Mouse (Mus musculus) midbrain, postnatal 0 days (tissue): ENCODE data around the gene Nme9. TPM values are rescaled to one million over a fixed set of nuclear protein-coding genes. Genes with fewer than 3 reads are reported as not detected.

Experiments used
- ATAC-seq: fragments of 200-750 bp; cut with Nextera tagmentation; 2 replicates; pipeline ENCODE4 v1.8.0; 2017; ENCODE audit warnings: moderate number of reproducible peaks, mild to moderate bottlenecking, moderate TSS enrichment, moderate library complexity; ENCODE audit not compliant: low FRiP score
- DNase-seq: peaks from one replicate; pipeline ENCODE4 v3.0.0-alpha.2; 2015; ENCODE audit warnings: low spot score
- H3K27ac ChIP-seq: fragments of 300-500 bp; sonication (generic); 2 replicates; pipeline ENCODE4 v1.5.1; 2014; ENCODE audit warnings: low read depth, mild to moderate bottlenecking, low read length, mixed read lengths
- H3K27me3 ChIP-seq: fragments of 300-500 bp; sonication (generic); 2 replicates; pipeline ENCODE4 v1.6.1; 2014; ENCODE audit warnings: low read length, control low read depth, mixed read lengths; ENCODE audit not compliant: insufficient read depth
- H3K36me3 ChIP-seq: fragments of 300-500 bp; sonication (generic); 2 replicates; pipeline ENCODE4 v1.6.1; 2014; ENCODE audit warnings: low read length, control low read depth, mixed read lengths; ENCODE audit not compliant: insufficient read depth
- H3K4me1 ChIP-seq: fragments of 300-500 bp; sonication (generic); 2 replicates; pipeline ENCODE4 v1.6.1; 2014; ENCODE audit warnings: mild to moderate bottlenecking, control low read depth, antibody characterized with exemption, low read length, mixed read lengths; ENCODE audit not compliant: insufficient read depth
- H3K4me2 ChIP-seq: fragments of 300-500 bp; sonication (generic); 2 replicates; pipeline ENCODE4 v1.6.1; 2014; ENCODE audit warnings: low read depth, mild to moderate bottlenecking, low read length, mixed read lengths; ENCODE audit not compliant: poor library complexity, severe bottlenecking
- H3K4me3 ChIP-seq: fragments of 300-500 bp; sonication (generic); 2 replicates; pipeline ENCODE4 v1.5.1; 2014; ENCODE audit warnings: low read depth, mild to moderate bottlenecking, low read length, moderate library complexity
- H3K9ac ChIP-seq: fragments of 300-500 bp; sonication (generic); replicated peaks from 2 replicates; pipeline ENCODE4 v1.6.1; 2014; ENCODE audit warnings: mild to moderate bottlenecking, low read length, moderate library complexity, mixed read lengths; ENCODE audit not compliant: poor library complexity, severe bottlenecking
- H3K9me3 ChIP-seq: fragments of 300-500 bp; sonication (generic); 2 replicates; pipeline ENCODE4 v1.6.1; 2016; ENCODE audit warnings: low read length, control low read depth
- CTCF ChIP-seq: IDR thresholded peaks from 2 replicates; pipeline ENCODE4 v1.5.1; 2016; ENCODE audit warnings: antibody characterized with exemption, mild to moderate bottlenecking
- WGBS: fragments of 180-500 bp; shearing (Covaris S2); extraction: QIAGEN DNeasy Blood & Tissue Kit; methylation state at CpG from one replicate; pipeline ENCODE4 v1.1.7; 2014; 5-methylcytosine and 5-hydroxymethylcytosine counted together
- polyA plus RNA-seq: library from polyadenylated mRNA; unstranded; fragments of >200 nt; fragmentation: Nextera tagmentation; extraction: Ambion mirVana; gene quantifications from 2 replicates; pipeline ENCODE4 v1.2.1, GENCODE M21; 2015
- total RNA-seq: library from RNA; depleted of rRNA; stranded (reverse); fragments of >200 nt; gene quantifications from 2 replicates; pipeline ENCODE4 v1.2.3, GENCODE M21; 2014

Nme9 gene
- total and polyA plus RNA-seq, 2 experiments from 2014 or later = 0.72 to 1.2 TPM

DNA sequence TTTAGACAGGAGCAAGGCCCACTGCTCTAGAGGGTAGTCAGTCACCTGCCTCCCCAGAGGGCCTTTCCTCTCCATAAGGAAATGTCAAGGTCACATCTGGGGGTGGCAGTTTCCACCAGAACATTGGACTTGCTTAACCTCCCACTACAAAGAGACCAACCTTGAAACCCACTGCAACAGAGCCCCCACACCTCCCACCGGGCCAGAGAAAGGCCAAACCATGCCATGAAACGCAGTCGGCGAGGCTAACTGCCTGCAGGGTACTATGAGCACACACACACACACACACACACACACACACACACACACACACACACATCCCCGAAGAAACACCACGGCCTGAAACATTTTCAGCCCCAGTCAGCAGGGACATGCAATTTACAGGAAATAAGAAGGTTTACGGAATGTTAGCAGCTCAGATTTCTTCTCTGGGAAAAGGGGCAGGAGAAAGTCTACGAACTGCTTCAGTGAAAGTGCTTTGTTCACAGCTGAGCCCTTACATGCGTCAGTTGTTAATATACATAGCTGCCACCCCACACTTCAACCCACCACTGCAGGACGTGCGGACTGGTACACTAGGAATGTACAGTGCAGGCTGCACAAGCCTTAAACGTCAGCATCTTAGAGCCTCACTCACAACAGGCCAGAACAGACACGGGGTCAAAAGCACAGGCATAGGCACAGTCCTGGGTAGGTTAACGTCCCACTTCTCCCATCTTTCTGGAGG lies 16.2 kb upstream of the Nme9 start:
- ATAC-seq (peak; percentile 25; the same call in 1 of the 2 replicates), DNase-seq (no peak)
- Histone ChIP-seq H3K4me2 (peak overlapping the region; percentile 92), H3K4me3 (peak overlapping the region; percentile 87), H3K4me1 (peaks cover 25% of the 10 kb centered on the region; the same call in 1 of the 2 replicates), H3K27me3 (no peaks in the 10 kb centered on the region), H3K36me3 (no peaks in the 10 kb centered on the region), H3K9ac (peak overlapping the region; percentile 92), H3K27ac (peak overlapping the region; percentile 92), H3K9me3 (no peaks in the 10 kb centered on the region)
- TF ChIP-seq CTCF = no peak
- 12% methylated on average over 14 of the region's 14 CpGs for WGBS

DNA sequence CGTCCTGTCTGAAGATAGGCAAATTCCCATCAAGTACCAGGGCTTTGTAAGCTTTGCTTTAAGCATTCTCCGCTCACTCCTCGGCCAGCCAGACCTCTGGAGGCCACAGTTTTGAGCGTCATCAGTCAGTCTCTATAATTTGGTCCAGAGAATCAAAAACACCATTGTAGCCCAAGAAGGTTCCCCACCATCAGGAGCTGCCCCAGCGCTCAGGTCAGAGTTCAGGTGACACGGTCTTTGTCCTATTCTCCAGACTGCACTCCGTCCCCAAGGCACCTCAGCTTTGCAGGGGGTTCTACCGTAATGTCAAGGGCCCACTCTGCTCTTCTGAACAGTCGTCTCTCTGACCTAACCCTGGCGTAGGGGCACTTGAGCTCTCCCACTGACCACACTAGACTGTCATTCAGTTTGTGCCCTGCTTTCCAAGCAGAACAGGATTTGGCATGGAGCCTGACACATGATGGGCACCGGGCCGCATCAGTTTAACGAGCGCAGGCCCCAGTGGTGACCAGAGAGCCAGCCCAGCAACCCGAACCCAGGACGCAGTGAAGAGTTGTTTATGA lies 15.6 kb upstream of the Nme9 start:
- peak; percentile 76 for DNase-seq
- 8% methylated on average over 16 of the region's 16 CpGs for WGBS
- no peaks in the 10 kb centered on the region for H3K27me3 ChIP-seq
- TF ChIP-seq CTCF = no peak
- no peaks in the 10 kb centered on the region for H3K36me3 ChIP-seq
- H3K9me3 ChIP-seq = no peaks in the 10 kb centered on the region
- peak; percentile 58 for ATAC-seq
- peak overlapping the region; percentile 92 for H3K9ac ChIP-seq
- peak overlapping the region; percentile 87 for H3K4me3 ChIP-seq
- peak overlapping the region; percentile 92 for H3K4me2 ChIP-seq
- peak overlapping the region; percentile 92 for H3K27ac ChIP-seq
- H3K4me1 ChIP-seq = peaks cover 25% of the 10 kb centered on the region; the same call in 1 of the 2 replicates

GRCm38 (mm10) chr9:99436182-99437030 lies 14.9 kb upstream of the Nme9 start:
- peak overlapping the region; percentile 92 for H3K4me2 ChIP-seq
- H3K36me3 ChIP-seq = no peaks in the 10 kb centered on the region
- no peak for TF ChIP-seq CTCF
- ATAC-seq = peak; percentile 66
- H3K27me3 ChIP-seq = no peaks in the 10 kb centered on the region
- H3K9ac ChIP-seq = peak overlapping the region; percentile 92
- H3K9me3 ChIP-seq = no peaks in the 10 kb centered on the region
- WGBS = 1% methylated on average over 49 of the region's 86 CpGs
- peak; percentile 74 for DNase-seq
- H3K27ac ChIP-seq = peak overlapping the region; percentile 92
- H3K4me1 ChIP-seq = peaks cover 25% of the 10 kb centered on the region; the same call in 1 of the 2 replicates
- peak overlapping the region; percentile 87 for H3K4me3 ChIP-seq

- no peak for ATAC-seq
- no peaks in the 10 kb centered on the region for H3K9me3 ChIP-seq
- peak within 1 kb of the TSS; percentile 87 for H3K4me3 ChIP-seq
- H3K27me3 ChIP-seq = no peaks in the 10 kb centered on the region
- DNase-seq = peak; percentile 45
- 17% methylated on average over 27 of the region's 27 CpGs for WGBS
- H3K4me1 ChIP-seq = peaks cover 25% of the 10 kb centered on the region; the same call in 1 of the 2 replicates
- H3K4me2 ChIP-seq = peak within 1 kb of the TSS; percentile 92
- peak within 1 kb of the TSS; percentile 92 for H3K27ac ChIP-seq
- no peak for TF ChIP-seq CTCF
- H3K9ac ChIP-seq = peak within 1 kb of the TSS; percentile 92
- H3K36me3 ChIP-seq = no peaks in the 10 kb centered on the region
Measured at GRCm38 (mm10) chr9:99437031-99437764, 14.1 kb upstream of the Nme9 start, which contains the start of gene Mras. TSS of gene Mras (minus strand) at chr9:99437381.

DNA sequence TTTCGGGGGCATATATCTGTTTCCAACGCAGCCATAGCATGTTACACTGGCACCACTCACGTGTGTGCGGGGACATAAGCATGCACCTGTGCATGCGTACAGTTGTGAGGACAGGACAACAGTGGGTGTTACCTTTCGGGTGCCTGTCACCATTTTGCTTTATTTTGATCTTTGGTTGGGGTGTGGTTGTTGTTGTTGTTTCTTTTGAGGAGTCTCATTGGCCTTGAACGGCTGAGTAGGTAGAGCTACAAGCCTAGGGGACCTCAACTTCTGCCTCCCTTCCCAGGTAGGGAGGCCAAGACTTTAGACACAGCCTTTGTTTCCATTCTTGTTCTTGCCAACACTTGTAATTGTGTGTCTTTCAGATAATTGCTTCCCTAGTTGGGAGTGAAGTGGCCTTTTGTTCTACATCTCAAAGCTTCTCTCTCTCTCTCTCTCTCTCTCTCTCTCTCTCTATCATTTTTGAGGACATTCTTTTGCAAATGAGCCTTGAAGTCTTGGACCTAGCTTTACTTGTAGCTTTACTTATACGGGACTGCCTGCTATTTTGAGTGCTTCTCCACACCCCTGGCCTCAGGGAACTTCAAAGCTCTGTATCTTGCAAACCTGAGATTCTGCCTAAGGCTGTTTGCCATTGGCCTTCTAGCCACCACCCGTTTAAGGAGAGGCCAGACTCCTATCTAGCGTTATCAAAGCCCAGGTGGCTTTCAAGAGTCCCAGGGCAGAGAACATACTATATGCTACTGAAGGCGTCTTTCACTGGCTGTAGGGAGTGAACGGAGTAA lies 13.3 kb upstream of the Nme9 start:
- H3K36me3 ChIP-seq = no peaks in the 10 kb centered on the region
- ATAC-seq = no peak
- DNase-seq = no peak
- H3K27ac ChIP-seq = no peak overlapping the region
- peak overlapping the region; percentile 92 for H3K4me2 ChIP-seq
- no peak for TF ChIP-seq CTCF
- peak overlapping the region; percentile 87; the same call in 1 of the 2 replicates for H3K4me3 ChIP-seq
- H3K9ac ChIP-seq = no peak overlapping the region
- 83% methylated on average over 12 of the region's 12 CpGs for WGBS
- peaks cover 25% of the 10 kb centered on the region; the same call in 1 of the 2 replicates for H3K4me1 ChIP-seq
- H3K9me3 ChIP-seq = no peaks in the 10 kb centered on the region
- no peaks in the 10 kb centered on the region for H3K27me3 ChIP-seq
